Mouse (Mus musculus) liver, embryonic 12.5 days (tissue): ENCODE measurements around the gene Unc45a. TPM values are rescaled to one million over a fixed set of nuclear protein-coding genes. Genes with fewer than 3 reads are reported as not detected.

Experiments used
- ATAC-seq: fragments of 200-750 bp; cut with Nextera tagmentation; 2 replicates; pipeline ENCODE4 v1.8.0; 2017; ENCODE audit warnings: moderate number of reproducible peaks, mild to moderate bottlenecking, moderate library complexity
- H3K27ac ChIP-seq: fragments of 300-500 bp; sonication (generic); 2 replicates; pipeline ENCODE4 v1.5.1; 2016; ENCODE audit warnings: mild to moderate bottlenecking
- H3K27me3 ChIP-seq: fragments of 300-500 bp; sonication (generic); replicated peaks from 2 replicates; pipeline ENCODE4 v1.6.1; 2016; ENCODE audit warnings: mild to moderate bottlenecking, moderate library complexity
- H3K36me3 ChIP-seq: fragments of 300-500 bp; sonication (generic); 2 replicates; pipeline ENCODE4 v1.6.1; 2016; ENCODE audit warnings: mild to moderate bottlenecking, moderate library complexity
- H3K4me1 ChIP-seq: fragments of 300-500 bp; sonication (generic); 2 replicates; pipeline ENCODE4 v1.6.1; 2016
- H3K4me2 ChIP-seq: fragments of 300-500 bp; sonication (generic); 2 replicates; pipeline ENCODE4 v1.6.1; 2016; ENCODE audit warnings: mild to moderate bottlenecking, moderate library complexity
- H3K4me3 ChIP-seq: fragments of 300-500 bp; sonication (generic); 2 replicates; pipeline ENCODE4 v1.5.1; 2016; ENCODE audit warnings: mild to moderate bottlenecking, moderate library complexity
- H3K9ac ChIP-seq: fragments of 300-500 bp; sonication (generic); 2 replicates; pipeline ENCODE4 v1.6.1; 2016; ENCODE audit warnings: mild to moderate bottlenecking, moderate library complexity
- H3K9me3 ChIP-seq: fragments of 300-500 bp; sonication (generic); replicated peaks from 2 replicates; pipeline ENCODE4 v1.6.1; 2016; ENCODE audit warnings: mild to moderate bottlenecking, moderate library complexity
- WGBS: fragments of 180-500 bp; shearing (Covaris S2); methylation state at CpG from one replicate; pipeline ENCODE4 v1.1.7; 2016; ENCODE audit not compliant: insufficient replicate concordance; 5-methylcytosine and 5-hydroxymethylcytosine counted together
- polyA plus RNA-seq: library from polyadenylated mRNA; unstranded; fragments of >200 nt; fragmentation: Nextera tagmentation; extraction: Ambion mirVana; gene quantifications from 2 replicates; pipeline ENCODE4 v1.2.1, GENCODE M21; 2016

Unc45a gene
- polyA plus RNA-seq, 1 experiment from 2014 or later = 17.3 TPM

DNA sequence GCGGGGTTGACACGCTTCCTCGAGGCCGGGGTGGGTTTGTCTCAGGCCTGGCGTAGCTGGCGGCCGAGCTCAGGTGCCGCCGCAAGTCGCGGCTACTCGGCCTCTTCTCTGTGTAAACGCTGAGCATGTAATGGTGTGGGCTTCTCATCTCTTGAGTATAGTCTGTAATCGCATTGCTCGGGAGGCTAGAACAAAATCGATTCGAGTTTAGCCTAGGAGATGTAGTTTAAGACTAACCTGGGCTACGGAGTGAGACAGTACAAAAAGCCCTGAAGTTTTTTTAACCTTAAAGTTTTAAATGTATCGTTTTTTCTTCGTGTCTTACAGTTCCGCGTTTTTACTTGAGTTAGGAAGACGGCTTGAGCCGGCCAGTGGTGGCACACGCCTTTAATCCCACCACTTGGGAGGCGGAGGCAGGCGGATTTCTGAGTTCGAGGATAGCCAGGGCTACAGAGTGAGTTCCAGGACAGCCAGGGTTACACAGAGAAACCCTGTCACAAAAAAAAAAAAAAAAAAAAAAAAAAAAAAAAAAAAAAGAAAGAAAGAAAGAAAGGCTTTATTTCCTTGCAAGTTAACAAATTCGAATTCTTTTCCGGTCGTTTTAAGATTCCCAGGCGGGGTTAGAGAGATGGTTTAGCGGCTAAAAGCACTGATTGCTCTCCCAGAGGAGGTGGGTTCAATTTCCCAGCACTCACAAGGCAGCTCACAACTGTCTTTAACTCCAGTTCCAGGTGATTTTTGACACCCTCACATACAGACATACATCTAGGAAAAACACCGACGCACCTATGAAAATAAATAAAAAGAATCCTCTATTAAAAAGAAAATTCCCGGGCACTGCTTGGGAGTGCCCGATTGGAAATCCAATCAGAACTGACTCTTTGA lies 45.8 kb downstream of the Unc45a start:
- no peaks in the 10 kb centered on the region for H3K9me3 ChIP-seq
- H3K4me2 ChIP-seq = peak overlapping the region; percentile 71
- peak overlapping the region; percentile 89 for H3K4me3 ChIP-seq
- 8% methylated on average over 37 of the region's 37 CpGs for WGBS
- peaks cover 69% of the 10 kb centered on the region for H3K4me1 ChIP-seq
- H3K27me3 ChIP-seq = no peaks in the 10 kb centered on the region
- peak overlapping the region; percentile 95 for H3K9ac ChIP-seq
- ATAC-seq = peak; percentile 30; the same call in 1 of the 2 replicates
- peak overlapping the region; percentile 89 for H3K27ac ChIP-seq
- H3K36me3 ChIP-seq = peaks cover 56% of the 10 kb centered on the region

DNA sequence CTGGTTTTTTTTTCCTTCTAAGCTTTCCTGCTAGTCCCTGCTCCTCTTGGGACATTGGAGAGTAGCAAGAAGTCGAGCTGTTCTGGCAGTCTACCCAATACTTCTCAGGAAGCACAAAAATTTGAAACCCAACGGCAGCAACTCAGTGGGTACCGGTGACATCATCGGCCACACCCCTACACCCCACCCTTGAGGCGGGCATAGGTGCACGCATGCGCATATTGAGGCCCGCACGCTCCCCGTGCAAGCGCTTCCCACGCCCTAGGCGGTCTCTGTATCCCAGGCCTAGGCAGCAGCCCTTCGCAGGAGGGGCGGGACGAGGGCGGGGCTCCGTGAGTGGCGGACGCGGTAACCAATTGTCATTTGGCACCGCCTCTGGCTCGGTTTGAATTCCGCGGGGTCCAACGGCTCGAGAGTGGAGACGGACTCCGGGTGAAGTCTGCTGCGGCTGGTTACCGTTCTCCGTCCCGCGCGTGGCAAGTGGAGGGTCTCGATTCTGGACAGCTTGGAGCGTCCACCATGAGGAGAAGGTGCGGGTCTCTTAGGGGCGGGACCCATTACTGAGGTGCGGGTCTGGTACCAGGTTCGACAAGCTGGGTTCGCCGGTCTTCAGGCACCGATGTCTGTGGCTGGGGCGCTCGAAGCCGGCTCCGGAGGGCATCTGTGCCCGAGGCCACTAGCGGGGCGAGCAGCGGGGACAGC lies 46.6 kb downstream of the Unc45a start, which contains the start of gene Prc1:
Prc1 (plus strand) TSS at position 389 of the 702 bp plus-strand sequence.
- H3K9ac ChIP-seq = peak within 1 kb of the TSS; percentile 95

DNA sequence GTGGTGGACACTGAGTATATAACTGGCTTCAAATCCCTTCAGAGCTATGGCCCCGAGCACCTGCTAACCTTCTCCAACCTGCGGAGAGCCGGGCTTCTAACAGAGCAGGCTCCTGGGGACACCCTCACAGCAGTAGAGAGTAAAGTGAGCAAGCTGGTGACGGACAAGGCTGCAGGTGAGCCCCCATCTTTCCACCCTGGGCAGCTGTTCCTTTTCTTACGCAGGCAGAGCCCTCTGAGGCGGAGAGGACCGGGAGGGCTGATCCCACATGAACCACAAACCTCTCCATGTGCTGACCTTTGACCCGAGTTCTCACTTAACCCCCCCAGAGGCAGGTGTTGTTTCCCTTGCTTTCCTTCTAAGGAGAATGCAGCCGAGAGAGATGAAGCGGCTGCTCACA lies 53.1 kb downstream of the Unc45a start:
- Histone ChIP-seq H3K9ac (no peak overlapping the region), H3K4me3 (no peak overlapping the region), H3K9me3 (no peaks in the 10 kb centered on the region), H3K27me3 (no peaks in the 10 kb centered on the region), H3K27ac (no peak overlapping the region), H3K4me1 (peaks cover 26% of the 10 kb centered on the region), H3K36me3 (peaks cover 82% of the 10 kb centered on the region), H3K4me2 (no peak overlapping the region)
- ATAC-seq = 0 out of 2 replicates have a peak, but pooled peaks have one; percentile 24
- WGBS = 79% methylated on average over 10 of the region's 10 CpGs

More for the DNA sequence above, 46.6 kb downstream of the Unc45a start, which contains the start of gene Prc1:
- WGBS = under 1% methylated on average over 52 of the region's 52 CpGs
- H3K27ac ChIP-seq = peak within 1 kb of the TSS; percentile 93
- peak; percentile 99 for ATAC-seq
- H3K4me3 ChIP-seq = peak within 1 kb of the TSS; percentile 89
- peaks cover 61% of the 10 kb centered on the region for H3K4me1 ChIP-seq
- H3K9me3 ChIP-seq = no peaks in the 10 kb centered on the region
- peak within 1 kb of the TSS; percentile 71 for H3K4me2 ChIP-seq
- peaks cover 53% of the 10 kb centered on the region for H3K36me3 ChIP-seq
- no peaks in the 10 kb centered on the region for H3K27me3 ChIP-seq

DNA sequence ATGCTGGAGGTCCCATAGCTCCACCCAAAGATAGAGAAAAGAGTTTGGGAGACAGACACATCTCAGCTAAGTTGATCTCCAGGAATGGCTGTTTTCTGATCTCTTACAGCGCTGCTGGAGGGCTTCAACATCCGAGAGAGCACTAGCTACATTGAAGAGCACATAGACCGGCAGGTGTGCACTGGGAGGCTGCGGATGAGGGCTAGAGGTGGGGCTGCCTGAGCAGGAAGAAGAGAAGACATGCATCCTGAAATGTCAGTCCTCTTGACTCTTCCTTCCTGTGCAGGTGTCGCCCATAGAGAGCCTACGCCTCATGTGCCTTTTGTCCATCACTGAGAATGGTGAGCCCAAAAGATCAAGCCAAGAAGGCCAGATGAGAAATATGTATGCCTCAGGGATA lies 55.1 kb downstream of the Unc45a start:
- whole genome bisulfite sequencing = 83% methylated on average over 6 of the region's 6 CpGs
- Histone ChIP-seq H3K4me3 (no peak overlapping the region), H3K27ac (no peak overlapping the region), H3K4me2 (no peak overlapping the region), H3K4me1 (peaks cover 17% of the 10 kb centered on the region), H3K27me3 (no peaks in the 10 kb centered on the region), H3K9me3 (no peaks in the 10 kb centered on the region), H3K36me3 (peaks cover 85% of the 10 kb centered on the region), H3K9ac (no peak overlapping the region)
- no peak for ATAC-seq

DNA sequence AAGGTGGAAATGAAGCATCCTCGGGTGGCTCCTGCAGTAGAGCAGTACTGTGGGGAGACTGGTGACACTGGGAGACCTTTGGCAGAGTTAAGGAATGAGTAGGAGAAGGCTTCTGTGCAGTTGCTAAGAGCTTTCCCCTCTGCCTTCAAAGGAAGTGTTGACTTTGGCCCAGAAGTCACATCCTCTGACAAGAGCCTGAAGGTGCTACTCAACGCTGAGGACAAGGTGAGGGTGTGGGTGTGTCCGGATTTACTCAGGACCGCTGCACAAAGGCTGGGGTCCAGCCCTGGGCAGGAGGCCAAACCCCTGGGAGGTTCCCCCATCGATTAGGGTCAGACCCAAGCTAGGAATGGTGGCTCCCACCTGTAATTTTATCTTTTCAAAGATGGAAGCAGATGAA lies 56.4 kb downstream of the Unc45a start:
- Histone ChIP-seq H3K27ac (no peak overlapping the region), H3K36me3 (peaks cover 83% of the 10 kb centered on the region), H3K4me1 (peaks cover 17% of the 10 kb centered on the region), H3K9me3 (no peaks in the 10 kb centered on the region), H3K9ac (no peak overlapping the region), H3K4me3 (no peak overlapping the region), H3K4me2 (no peak overlapping the region), H3K27me3 (no peaks in the 10 kb centered on the region)
- no peak for ATAC-seq
- WGBS = 80% methylated on average over 5 of the region's 5 CpGs

DNA sequence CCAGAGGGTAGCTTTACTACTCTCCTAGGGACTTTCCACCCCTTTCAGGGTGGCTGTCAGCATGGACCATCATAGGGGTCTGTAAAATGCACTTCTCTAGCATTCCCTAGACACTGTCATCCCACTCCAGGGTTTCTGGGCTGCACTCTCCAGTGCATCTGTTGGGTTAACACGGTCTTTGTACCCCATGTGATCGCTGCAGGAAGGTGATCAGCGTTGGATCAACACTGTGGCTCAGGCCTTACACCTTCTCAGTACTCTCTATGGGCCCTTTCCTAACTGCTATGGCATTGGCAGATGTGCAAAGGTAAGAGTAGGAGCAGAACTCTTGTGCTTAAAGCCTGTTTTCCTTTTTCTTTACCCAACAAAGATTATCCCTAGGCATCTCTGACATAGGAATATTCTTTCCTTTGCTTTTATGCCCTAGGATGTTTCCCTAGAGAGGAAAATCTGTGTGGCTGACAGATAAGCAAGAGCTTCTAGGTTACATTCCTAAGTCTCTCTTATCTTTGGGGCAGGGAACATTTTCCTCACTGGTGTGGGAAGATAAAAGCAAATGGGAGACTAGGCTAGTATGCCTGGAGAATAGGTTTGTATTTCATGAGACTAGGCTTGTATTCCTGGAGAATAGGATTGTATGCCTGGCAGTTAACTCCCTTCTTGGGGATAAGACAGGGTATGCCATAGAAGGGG lies 57.4 kb downstream of the Unc45a start:
- Histone ChIP-seq H3K4me1 (peaks cover 17% of the 10 kb centered on the region), H3K4me2 (no peak overlapping the region), H3K9me3 (no peaks in the 10 kb centered on the region), H3K4me3 (no peak overlapping the region), H3K27ac (no peak overlapping the region), H3K36me3 (peaks cover 86% of the 10 kb centered on the region), H3K9ac (no peak overlapping the region), H3K27me3 (no peaks in the 10 kb centered on the region)
- 0 out of 2 replicates have a peak, but pooled peaks have one; percentile 35 for ATAC-seq
- WGBS = 52% methylated on average over 3 of the region's 3 CpGs

DNA sequence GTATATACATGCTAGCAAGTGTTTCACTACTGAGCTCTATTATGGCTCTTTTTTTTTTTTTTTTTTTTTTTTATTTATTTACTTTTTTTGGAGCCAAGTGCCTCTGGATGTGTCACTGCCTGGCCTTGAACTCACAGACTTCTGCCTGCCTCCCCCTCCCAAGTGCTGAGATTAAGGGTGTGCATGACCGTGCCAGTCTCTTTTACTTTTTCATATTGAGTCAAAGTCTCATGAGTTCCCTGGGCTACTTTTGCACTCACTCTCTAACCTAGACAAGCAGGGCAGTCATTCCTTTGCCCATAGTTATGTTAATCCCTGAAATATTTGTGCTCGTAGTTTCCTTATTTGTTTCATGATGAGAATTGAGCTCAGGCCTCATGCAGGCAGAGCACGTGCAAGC lies 59.2 kb downstream of the Unc45a start:
- H3K4me2 ChIP-seq = no peak overlapping the region
- H3K9me3 ChIP-seq = no peaks in the 10 kb centered on the region
- peaks cover 85% of the 10 kb centered on the region for H3K36me3 ChIP-seq
- no peaks in the 10 kb centered on the region for H3K27me3 ChIP-seq
- no peak for ATAC-seq
- no peak overlapping the region for H3K27ac ChIP-seq
- no peak overlapping the region for H3K4me3 ChIP-seq
- WGBS = 80% methylated on average over 3 of the region's 3 CpGs
- H3K9ac ChIP-seq = no peak overlapping the region
- H3K4me1 ChIP-seq = peaks cover 15% of the 10 kb centered on the region

DNA sequence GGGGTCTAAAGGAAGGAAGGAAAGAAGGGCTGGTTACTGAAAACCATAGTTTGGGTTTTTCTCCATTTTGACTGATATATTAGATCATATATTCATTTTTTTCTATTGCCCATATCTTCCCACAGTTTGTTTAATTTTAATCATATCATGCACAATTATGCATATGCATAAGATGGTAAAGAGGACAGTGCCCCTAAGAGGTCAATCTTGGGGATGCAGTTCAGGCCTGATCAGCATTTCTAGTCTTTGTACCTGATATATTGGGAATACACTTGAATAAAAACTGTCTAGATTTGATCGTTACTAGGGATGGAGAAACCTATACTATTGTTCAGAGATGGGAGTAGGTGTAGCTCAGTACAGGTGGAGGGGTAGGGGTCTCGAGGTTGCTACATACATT lies 59.8 kb downstream of the Unc45a start:
- 82% methylated on average over 2 of the region's 2 CpGs for WGBS
- H3K36me3 ChIP-seq = peaks cover 85% of the 10 kb centered on the region

DNA sequence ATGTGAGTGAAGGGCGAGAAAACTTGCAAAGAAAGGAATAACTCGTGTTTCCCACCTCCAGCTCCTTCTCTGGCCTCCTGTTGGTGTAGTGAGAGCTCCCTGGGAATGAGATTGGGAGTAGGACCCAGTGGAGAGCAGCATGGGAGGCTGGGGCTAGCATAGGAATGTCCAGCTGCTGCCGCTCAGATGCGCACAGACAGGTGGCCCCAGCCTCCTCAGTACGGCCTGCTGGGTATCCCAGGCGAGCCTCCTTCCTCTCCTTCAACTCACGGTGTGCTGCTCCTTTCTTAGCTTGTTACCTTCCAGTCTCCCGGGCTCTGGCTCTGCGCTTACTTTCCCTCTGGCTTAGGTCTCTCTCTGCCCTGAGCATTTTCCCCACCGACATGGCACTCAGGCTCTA lies 60.8 kb downstream of the Unc45a start:
- H3K9me3 ChIP-seq = no peaks in the 10 kb centered on the region
- ATAC-seq = no peak
- 78% methylated on average over 10 of the region's 10 CpGs for WGBS
- H3K27me3 ChIP-seq = no peaks in the 10 kb centered on the region
- peaks cover 17% of the 10 kb centered on the region for H3K4me1 ChIP-seq
- H3K9ac ChIP-seq = no peak overlapping the region
- H3K27ac ChIP-seq = no peak overlapping the region
- peaks cover 83% of the 10 kb centered on the region for H3K36me3 ChIP-seq
- H3K4me2 ChIP-seq = no peak overlapping the region
- H3K4me3 ChIP-seq = no peak overlapping the region

More for the DNA sequence above, 59.8 kb downstream of the Unc45a start:
- Histone ChIP-seq H3K4me2 (no peak overlapping the region), H3K4me3 (no peak overlapping the region), H3K4me1 (peaks cover 14% of the 10 kb centered on the region), H3K27ac (no peak overlapping the region), H3K27me3 (no peaks in the 10 kb centered on the region), H3K9me3 (no peaks in the 10 kb centered on the region), H3K9ac (no peak overlapping the region)
- no peak for ATAC-seq

DNA sequence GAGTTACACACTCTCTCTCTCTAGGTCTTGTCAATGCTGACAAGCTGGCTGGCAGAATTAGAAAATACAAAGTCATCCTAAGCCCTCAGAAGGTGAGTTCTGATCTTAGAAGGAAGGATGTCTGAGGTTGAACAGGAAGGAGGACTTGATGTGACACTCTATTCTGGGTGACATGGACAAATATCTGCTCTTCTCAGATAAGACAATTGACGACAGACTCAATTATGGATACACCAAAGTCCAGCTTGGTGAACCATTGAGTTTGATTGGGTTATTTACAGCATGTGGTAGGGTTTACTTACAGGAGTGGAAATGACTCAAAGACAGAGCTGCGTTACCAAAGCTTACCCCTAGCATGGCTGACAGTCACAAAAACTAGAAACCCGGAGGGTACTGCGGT lies 64.4 kb downstream of the Unc45a start:
- ATAC-seq = 0 out of 2 replicates have a peak, but pooled peaks have one; percentile 32
- 59% methylated on average over 4 of the region's 4 CpGs for WGBS
- Histone ChIP-seq H3K9ac (no peak overlapping the region), H3K27ac (peak overlapping the region; percentile 12; the same call in 1 of the 2 replicates), H3K4me2 (no peak overlapping the region), H3K9me3 (no peaks in the 10 kb centered on the region), H3K4me3 (no peak overlapping the region), H3K27me3 (no peaks in the 10 kb centered on the region), H3K36me3 (peaks cover 83% of the 10 kb centered on the region), H3K4me1 (peaks cover 13% of the 10 kb centered on the region)
